Mouse (Mus musculus): ENCODE data around the gene Ppp1r21. TPM values are rescaled to one million over a fixed set of nuclear protein-coding genes. Genes with fewer than 3 reads are reported as not detected.
A peak's percentile ranks its signal among the peaks of the same experiment; 100 is the strongest.

Ppp1r21 gene
- total RNA-seq, 2 experiments from 2014 or later = 15.0 to 15.7 TPM

DNA sequence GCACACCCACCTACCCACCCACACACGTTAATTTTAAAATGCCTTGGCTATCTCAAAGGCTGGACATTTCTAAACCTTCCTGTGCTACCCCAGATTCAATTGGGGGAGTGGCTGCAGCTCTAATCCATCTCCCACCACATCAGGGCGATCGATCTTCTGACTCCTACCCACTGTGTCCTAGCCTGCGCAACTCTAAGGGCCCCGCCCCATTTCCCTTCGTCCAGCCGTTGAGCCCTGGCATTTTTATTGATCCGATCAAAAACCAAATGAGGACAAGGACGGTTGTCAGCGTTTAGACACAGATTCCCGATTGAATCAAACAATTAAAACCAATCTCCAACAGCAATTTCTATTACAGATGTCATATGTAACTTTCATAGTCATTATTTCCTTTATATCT, 74.0 kb downstream of the Ppp1r21 start:
- DNase-seq = no peak
- intact Hi-C loops (cut with DNase I) = no loop called here

GRCm38 (mm10) chr17:88606056-88606455, 76.1 kb downstream of the Ppp1r21 start:
- intact Hi-C loops (cut with DNase I) = no loop called here
- no peak for DNase-seq

DNA sequence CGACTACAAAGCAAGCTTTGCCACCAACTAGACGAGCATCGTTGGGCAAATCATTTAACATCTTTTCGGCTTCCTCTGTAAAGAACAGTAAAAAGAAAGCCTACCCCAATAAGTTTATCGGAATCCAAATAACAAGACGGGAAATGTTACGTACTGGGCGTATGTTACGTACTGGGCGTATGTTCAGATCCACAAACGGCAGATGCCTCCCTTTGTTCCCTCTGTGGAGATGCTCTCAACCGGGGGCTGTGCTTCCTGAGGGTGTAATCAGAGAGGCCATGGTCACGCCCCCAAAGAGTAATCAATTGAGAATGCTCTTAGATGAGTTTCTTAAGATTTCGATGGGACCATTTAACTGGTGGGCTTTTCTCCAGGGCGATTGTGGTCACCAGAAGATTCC, 79.4 kb downstream of the Ppp1r21 start:
- intact Hi-C loops (cut with DNase I) = no loop called here
- DNase-seq = no peak

- intact Hi-C loops (cut with DNase I) = no loop called here
- no peak for DNase-seq
Measured at GRCm38 (mm10) chr17:88611057-88611456, 81.1 kb downstream of the Ppp1r21 start.

DNA sequence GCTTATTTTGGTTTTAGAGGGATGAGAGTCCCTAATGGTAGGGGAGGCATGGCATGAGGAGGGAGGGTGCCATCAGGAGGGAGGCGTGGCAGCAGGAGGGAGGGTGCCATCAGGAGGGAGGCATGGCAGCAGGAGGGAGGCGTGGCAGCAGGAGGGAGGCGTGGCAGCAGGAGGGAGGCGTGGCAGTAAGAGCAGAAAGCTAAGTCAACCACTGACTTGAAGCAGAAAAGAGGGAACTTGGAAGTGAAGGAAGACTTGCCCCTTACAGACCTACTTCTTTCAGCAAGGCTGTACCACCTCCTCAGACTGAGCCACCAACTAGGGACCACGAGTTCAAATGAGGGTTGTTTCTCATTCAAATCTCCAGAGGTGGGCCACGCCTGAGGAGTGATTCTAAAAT, 83.3 kb downstream of the Ppp1r21 start:
- intact Hi-C loops (cut with DNase I) = no loop called here
- no peak for DNase-seq

DNA sequence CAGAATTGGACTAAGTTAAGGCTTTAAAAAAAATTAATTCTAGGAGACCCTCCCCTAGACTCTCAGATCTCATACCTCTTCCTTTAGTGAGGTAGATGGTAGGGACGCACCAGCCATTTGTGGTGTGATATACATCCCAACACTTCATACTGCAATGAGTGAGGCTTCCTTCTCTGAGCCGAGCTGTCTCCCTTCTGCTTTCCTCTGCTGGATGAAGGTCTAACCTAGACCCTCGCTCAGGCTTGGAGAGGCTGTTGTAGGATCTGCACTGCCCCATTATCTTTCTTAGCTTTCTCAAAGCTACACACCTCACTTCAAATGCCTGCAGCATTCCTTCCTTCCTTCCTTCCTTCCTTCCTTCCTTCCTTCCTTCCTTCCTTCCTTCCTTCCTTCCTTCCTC, 83.8 kb downstream of the Ppp1r21 start:
- intact Hi-C loops (cut with DNase I) = no loop called here

GRCm38 (mm10) chr17:88614234-88614633, 84.3 kb downstream of the Ppp1r21 start:
- peak; percentile 40 to 50 for DNase-seq
- intact Hi-C loops (cut with DNase I) = no loop called here

More for the DNA sequence above, 83.8 kb downstream of the Ppp1r21 start:
- DNase-seq = no peak

GRCm38 (mm10) chr17:88614733-88615132, 84.8 kb downstream of the Ppp1r21 start:
- intact Hi-C loops (cut with DNase I) = no loop called here
- no peak for DNase-seq

DNA sequence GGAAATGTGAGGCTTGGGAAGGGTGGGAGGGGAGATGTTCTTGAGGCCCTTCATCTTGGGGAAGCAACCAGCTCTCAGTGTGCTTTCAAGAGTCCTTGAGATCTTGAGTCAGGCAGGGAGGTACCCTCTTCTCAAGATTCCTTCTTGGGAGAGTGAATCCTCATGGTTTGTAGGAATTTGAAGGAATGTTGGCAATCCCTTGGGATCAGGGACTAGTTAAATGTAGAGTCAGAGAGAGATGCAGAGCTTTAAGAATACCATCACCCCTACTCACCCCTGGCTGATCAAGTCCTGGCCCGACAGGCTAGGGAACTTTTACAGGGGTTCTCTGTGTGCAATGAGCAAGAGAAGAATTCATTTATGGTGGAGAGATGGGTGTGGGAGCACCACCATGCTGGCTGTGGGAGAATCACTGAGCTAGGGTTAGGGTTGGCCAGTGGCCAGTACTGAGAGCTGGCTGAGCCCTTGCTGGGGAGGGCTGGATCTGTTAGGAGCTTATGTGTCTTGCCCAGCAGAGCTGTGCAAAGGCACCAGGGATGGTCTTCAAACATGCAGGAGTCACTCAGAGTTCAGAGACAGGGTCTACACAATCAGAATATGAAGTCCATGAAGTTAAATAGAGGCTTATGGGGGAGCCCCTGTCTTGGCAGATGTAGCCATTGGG, 85.7 kb downstream of the Ppp1r21 start:
- no peak for DNase-seq
- intact Hi-C loops (cut with DNase I) = no loop called here

- intact Hi-C loops (cut with DNase I) = no loop called here
- no peak for DNase-seq
Measured at GRCm38 (mm10) chr17:88620935-88621334, 91.0 kb downstream of the Ppp1r21 start.

DNA sequence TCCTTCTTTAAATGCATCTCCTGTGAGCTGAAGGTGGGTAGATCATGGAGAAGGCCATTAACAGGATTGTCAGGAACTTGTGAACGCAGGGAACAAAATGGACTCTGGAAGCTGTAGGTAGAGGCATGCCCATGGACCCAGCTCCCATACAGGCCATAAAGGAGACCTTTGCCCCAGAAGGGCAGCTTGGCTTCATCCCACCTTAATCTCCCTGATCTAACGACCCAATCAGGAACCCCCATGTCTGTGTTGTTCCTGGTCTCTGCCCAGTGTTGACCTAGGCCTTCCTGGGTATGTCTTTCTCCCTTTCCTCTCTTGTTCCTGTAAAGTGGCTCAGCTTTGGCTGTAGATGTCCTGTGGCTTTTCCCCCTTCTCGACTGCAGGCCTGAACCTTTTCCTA, 91.5 kb downstream of the Ppp1r21 start:
- no peak for DNase-seq
- intact Hi-C loops (cut with DNase I) = no loop called here

- DNase-seq = no peak
- intact Hi-C loops (cut with DNase I) = no loop called here
Measured at GRCm38 (mm10) chr17:88622711-88623110, 92.8 kb downstream of the Ppp1r21 start.

DNA sequence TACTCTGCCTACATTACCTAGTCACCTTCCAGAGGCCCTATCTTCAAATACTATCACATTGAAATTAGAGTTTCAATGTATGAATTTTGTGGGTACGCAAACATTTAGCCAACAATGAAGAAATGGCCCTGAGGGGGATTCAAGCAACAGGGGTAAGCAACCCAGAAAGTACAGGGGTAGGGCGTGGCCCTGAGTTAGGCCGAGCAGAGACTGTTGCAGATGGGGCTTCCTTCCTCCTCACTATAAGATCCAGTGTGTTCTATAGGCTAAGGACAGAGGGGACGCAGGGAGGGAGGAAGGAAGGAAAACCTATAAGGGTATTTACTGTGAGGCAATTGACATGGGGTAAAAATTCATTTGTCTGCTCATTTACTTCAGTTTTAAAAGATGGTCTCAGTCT, 94.5 kb downstream of the Ppp1r21 start:
- intact Hi-C loops (cut with DNase I) = loop anchor here (2.0 kb wide), 1 partner anchor 24 kb away; no protein-coding TSS in a partner anchor
- DNase-seq = no peak

- intact Hi-C loops (cut with DNase I) = loop anchor here (2.0 kb wide), 1 partner anchor 25 kb away; no protein-coding TSS in a partner anchor
- no peak for DNase-seq
Measured at GRCm38 (mm10) chr17:88625350-88625749, 95.4 kb downstream of the Ppp1r21 start.

DNA sequence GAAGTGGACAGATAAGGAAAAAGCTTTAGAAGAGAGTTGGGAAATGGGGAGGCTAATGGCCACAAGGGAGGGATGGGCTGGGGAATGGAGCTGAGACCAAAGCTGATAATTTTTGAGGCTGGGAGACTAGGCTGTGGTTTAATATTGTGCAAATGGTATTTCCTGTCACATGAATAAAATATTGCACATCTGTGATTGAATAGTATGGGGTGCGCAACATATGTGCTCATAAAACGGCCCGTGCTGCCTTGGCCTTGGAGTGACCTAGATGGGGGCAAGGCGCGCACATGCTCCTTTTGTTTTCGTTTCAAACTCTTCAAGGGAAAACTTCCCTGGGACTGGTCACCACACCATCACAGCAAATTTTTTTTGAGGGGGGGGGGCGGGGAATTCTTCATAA, 96.0 kb downstream of the Ppp1r21 start:
- intact Hi-C loops (cut with DNase I) = loop anchor here (2.0 kb wide), 1 partner anchor 25 kb away; no protein-coding TSS in a partner anchor
- peak in 1 of 2 experiments; percentile 16 for DNase-seq

DNA sequence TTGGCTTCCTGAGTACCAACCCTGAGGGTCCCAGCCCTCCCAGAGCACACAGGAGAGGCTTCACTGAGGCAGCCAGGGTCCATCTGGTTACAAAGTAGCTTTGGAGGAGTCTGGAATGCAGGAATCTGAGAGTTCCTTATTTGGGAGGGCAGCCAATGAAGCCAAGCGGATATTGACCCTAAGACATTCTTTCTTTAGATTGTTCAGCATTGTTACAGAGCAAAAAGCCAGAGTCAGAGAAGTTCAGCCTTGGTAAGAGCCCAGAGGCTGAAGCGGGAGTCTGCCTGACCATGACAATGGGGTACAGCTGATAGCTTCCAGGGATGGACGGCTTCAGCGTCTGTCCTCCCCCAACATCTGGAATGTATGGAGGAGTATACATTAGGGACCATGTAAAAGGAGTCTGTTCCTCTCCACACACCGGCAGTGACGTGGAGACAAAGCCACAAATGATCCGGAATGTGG, 96.5 kb downstream of the Ppp1r21 start:
- peak; percentile 35 to 38 for DNase-seq
- intact Hi-C loops (cut with DNase I) = no loop called here

- intact Hi-C loops (cut with DNase I) = no loop called here
- DNase-seq = peak; percentile 21 to 35
Measured at GRCm38 (mm10) chr17:88627150-88627549, 97.2 kb downstream of the Ppp1r21 start.

GRCm38 (mm10) chr17:88628676-88629380, 98.9 kb downstream of the Ppp1r21 start:
- DNase-seq = peak; percentile 82 to 83
- intact Hi-C loops (cut with DNase I) = no loop called here

- DNase-seq = peak; percentile 72 to 74
- intact Hi-C loops (cut with DNase I) = no loop called here
Measured at GRCm38 (mm10) chr17:88629381-88629759, 99.5 kb downstream of the Ppp1r21 start.

- intact Hi-C loops (cut with DNase I) = no loop called here
- DNase-seq = peak; percentile 40 to 49
Measured at GRCm38 (mm10) chr17:88629931-88630553, 100.1 kb downstream of the Ppp1r21 start.

GRCm38 (mm10) chr17:88630554-88630948, 100.6 kb downstream of the Ppp1r21 start:
- peak; percentile 28 to 51 for DNase-seq
- intact Hi-C loops (cut with DNase I) = no loop called here

- intact Hi-C loops (cut with DNase I) = no loop called here
- DNase-seq = no peak
Measured at GRCm38 (mm10) chr17:88632631-88633030, 102.7 kb downstream of the Ppp1r21 start.

Data from heart, postnatal 10 days (tissue).